Mouse (Mus musculus): Measurements from ENCODE around the gene Eipr1. TPM values are rescaled to one million over a fixed set of nuclear protein-coding genes. Genes with fewer than 3 reads are reported as not detected.
"Not testable (repeated sequence)": the region's sequence is repeated elsewhere in the genome, so short reads cannot be mapped to it uniquely, and the experiment has no call there.

The Eipr1 gene
- polyA plus RNA-seq, 1 experiment from 2014 or later, result 76.9 TPM

GRCm38 (mm10) chr12:28903082-28903481 lies 151.5 kb downstream of the Eipr1 start:
- Histone ChIP-seq H3K4me3 (no peak overlapping the region), H3K27ac (peak overlapping the region; percentile 72), H3K27me3 (no peaks in the 10 kb centered on the region), H3K9me3 (no peaks in the 10 kb centered on the region; the same call in 1 of the 2 replicates), H3K4me1 (replicated peaks) (peaks cover 42% of the 10 kb centered on the region), H3K4me2 (no peak overlapping the region), H3K9ac (peak overlapping the region; percentile 9; the same call in 1 of the 2 replicates), H3K36me3 (no peaks in the 10 kb centered on the region)
- no peak for ATAC-seq (ENCODE audit: low FRiP score)
- 71% methylated on average over 4 of the region's 4 CpGs for WGBS

DNA sequence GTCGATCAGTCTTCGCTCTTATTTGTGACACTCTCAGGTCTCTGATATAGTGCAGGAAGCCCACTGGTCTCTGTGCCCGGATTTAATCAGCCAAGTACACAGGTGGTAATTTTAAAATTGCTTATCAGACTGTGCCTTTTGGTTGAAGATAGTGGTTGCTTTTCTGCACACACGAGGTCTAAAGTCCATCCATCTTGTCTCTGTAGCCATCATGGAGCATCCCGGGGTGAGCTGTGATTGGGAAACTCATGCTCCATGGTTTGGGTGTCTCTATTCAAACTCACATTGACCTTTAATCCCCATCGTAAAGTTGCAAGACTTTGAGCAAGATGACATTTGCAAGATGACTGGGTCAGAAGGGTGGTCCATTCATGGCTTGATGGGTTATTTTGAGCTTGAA lies 153.9 kb downstream of the Eipr1 start:
- H3K9me3 ChIP-seq, result no peaks in the 10 kb centered on the region; the same call in 1 of the 2 replicates
- WGBS, result 84% methylated on average over 6 of the region's 6 CpGs
- no peak for ATAC-seq (ENCODE audit: low FRiP score)

DNA sequence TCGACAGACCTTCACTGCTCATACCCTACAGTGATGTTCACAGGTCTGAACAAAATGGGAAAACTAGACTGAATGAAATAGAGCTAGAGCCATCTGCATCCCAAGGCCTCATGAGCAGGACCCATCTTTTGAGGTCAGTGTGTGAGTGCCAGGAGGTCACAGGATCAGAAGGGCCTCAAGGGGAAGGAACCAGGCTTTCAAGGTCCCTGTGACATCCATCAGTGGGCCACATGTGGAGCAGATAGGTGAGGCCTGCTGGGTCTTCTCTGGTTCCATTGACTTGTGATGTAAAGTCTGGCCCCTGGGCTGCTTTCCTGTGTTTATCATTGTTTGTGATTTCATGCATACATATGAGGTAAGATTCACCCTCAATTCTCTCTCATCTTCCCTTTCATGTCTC lies 154.4 kb downstream of the Eipr1 start:
- peak overlapping the region; percentile 84; the same call in 1 of the 2 replicates for H3K27ac ChIP-seq

More for the DNA sequence above, 153.9 kb downstream of the Eipr1 start:
- Histone ChIP-seq H3K4me3 (no peak overlapping the region), H3K4me2 (no peak overlapping the region), H3K9ac (no peak overlapping the region), H3K36me3 (no peaks in the 10 kb centered on the region), H3K27ac (no peak overlapping the region), H3K4me1 (replicated peaks) (peaks cover 47% of the 10 kb centered on the region), H3K27me3 (no peaks in the 10 kb centered on the region)

GRCm38 (mm10) chr12:28906809-28907297 lies 155.2 kb downstream of the Eipr1 start:
- peak overlapping the region; percentile 18; the same call in 1 of the 2 replicates for H3K4me2 ChIP-seq
- peak overlapping the region; percentile 84 for H3K27ac ChIP-seq
- H3K36me3 ChIP-seq, result no peaks in the 10 kb centered on the region
- 0 out of 2 replicates have a peak, but pooled peaks have one; percentile 23 for ATAC-seq (ENCODE audit: low FRiP score)
- H3K27me3 ChIP-seq, result no peaks in the 10 kb centered on the region
- 11% methylated on average over 7 of the region's 7 CpGs for WGBS
- H3K9me3 ChIP-seq, result no peaks in the 10 kb centered on the region
- H3K4me3 ChIP-seq, result no peak overlapping the region
- H3K9ac ChIP-seq, result peak overlapping the region; percentile 53; the same call in 1 of the 2 replicates
- H3K4me1 ChIP-seq (replicated peaks), result peaks cover 51% of the 10 kb centered on the region

More for the DNA sequence above, 154.4 kb downstream of the Eipr1 start:
- peaks cover 50% of the 10 kb centered on the region for H3K4me1 ChIP-seq (replicated peaks)
- H3K4me2 ChIP-seq, result no peak overlapping the region
- no peak overlapping the region for H3K4me3 ChIP-seq
- 0 out of 2 replicates have a peak overlapping the region, but pooled peaks have one; percentile 53 for H3K9ac ChIP-seq
- 89% methylated on average over 1 of the region's 1 CpGs for WGBS
- H3K9me3 ChIP-seq, result no peaks in the 10 kb centered on the region
- no peak for ATAC-seq (ENCODE audit: low FRiP score)
- no peaks in the 10 kb centered on the region for H3K27me3 ChIP-seq
- no peaks in the 10 kb centered on the region for H3K36me3 ChIP-seq

DNA sequence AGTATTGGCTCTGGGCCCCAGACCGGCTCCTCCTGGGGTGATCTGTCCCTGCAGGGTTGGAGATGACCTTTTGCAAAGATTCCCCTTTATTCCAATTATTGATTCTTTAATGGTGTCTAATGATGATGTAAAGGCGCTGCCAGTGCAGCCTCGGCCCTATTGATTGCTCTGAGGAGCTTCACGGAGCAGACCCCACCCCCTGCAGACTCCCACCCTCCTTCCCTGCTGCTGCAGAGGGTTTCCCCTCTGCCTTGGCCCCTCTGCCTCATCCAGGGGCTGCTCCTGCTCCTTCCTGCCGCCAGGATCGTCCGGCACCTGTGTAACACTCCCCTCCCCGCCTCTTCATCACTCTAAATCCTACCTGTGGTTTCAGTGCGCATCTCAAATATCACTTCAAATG lies 156.2 kb downstream of the Eipr1 start:
- 26% methylated on average over 9 of the region's 9 CpGs for WGBS
- no peak overlapping the region for H3K4me3 ChIP-seq

GRCm38 (mm10) chr12:28909851-28910250 lies 158.2 kb downstream of the Eipr1 start:
- no peaks in the 10 kb centered on the region for H3K27me3 ChIP-seq
- peaks cover 61% of the 10 kb centered on the region for H3K4me1 ChIP-seq (replicated peaks)
- no peak overlapping the region for H3K4me3 ChIP-seq
- no peak for ATAC-seq (ENCODE audit: low FRiP score)
- H3K36me3 ChIP-seq, result no peaks in the 10 kb centered on the region
- 60% methylated on average over 5 of the region's 5 CpGs for WGBS
- no peak overlapping the region for H3K4me2 ChIP-seq
- H3K9me3 ChIP-seq, result no peaks in the 10 kb centered on the region
- H3K9ac ChIP-seq, result no peak overlapping the region
- H3K27ac ChIP-seq, result peak overlapping the region; percentile 73

More for the DNA sequence above, 156.2 kb downstream of the Eipr1 start:
- Histone ChIP-seq H3K4me1 (replicated peaks) (peaks cover 61% of the 10 kb centered on the region), H3K27me3 (no peaks in the 10 kb centered on the region), H3K9me3 (no peaks in the 10 kb centered on the region), H3K36me3 (no peaks in the 10 kb centered on the region), H3K4me2 (no peak overlapping the region), H3K27ac (peak overlapping the region; percentile 84), H3K9ac (peak overlapping the region; percentile 21; the same call in 1 of the 2 replicates)
- peak; percentile 18; the same call in 1 of the 2 replicates for ATAC-seq (ENCODE audit: low FRiP score)

DNA sequence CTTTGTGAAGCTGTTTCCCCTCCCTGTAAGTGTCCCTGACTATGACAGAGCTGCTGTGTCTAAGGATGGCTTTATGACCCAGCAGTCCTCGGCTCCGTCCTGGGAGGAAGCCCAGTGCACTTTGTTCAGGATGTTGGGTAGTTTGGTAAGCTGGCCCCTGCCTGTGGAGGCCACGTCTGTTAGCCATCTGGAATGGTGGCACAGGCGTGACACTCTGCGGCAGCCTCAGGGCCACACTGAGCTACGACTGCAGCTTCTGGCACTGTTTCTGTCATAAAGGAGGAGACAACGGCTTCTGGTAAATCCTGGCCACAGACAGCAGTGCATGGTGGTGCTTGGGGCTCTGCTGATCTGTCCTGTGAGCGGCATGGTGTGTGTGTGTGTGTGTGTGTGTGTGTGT lies 159.0 kb downstream of the Eipr1 start:
- 48% methylated on average over 8 of the region's 8 CpGs for WGBS
- no peak for ATAC-seq (ENCODE audit: low FRiP score)
- Histone ChIP-seq H3K27me3 (no peaks in the 10 kb centered on the region), H3K27ac (peak overlapping the region; percentile 73), H3K4me3 (no peak overlapping the region), H3K9me3 (no peaks in the 10 kb centered on the region), H3K4me2 (no peak overlapping the region), H3K4me1 (replicated peaks) (peaks cover 61% of the 10 kb centered on the region), H3K36me3 (no peaks in the 10 kb centered on the region), H3K9ac (no peak overlapping the region)

DNA sequence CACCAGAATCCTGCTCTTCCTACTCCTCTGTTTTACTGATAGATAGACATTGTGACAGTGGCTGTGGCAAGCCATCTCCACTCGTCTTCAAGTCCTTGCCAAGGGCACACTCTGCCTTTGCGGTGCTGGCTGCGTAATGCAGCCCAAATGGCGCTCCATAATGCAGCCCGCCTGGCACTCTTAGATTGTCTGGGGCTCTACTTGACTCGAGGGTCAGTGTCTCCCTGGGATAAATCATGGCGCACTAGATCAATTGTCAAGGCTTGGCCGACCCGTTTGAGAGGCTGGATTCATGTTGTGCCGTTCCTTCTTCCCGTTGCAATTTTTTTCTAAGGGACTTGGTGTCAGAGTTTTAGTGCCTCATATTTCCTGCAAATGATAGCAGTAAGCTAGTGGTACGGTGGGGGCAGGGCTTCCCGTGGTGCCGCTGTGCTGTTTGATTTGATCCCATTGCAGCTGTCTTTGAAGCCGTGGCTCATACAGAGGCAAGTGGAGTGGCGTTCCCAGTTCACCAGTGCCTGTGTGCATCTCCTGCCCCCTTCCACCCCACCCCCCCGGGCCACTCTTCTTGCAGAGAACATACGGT lies 160.8 kb downstream of the Eipr1 start:
- no peak overlapping the region for H3K9ac ChIP-seq
- no peak for ATAC-seq (ENCODE audit: low FRiP score)
- no peaks in the 10 kb centered on the region for H3K36me3 ChIP-seq
- peaks cover 45% of the 10 kb centered on the region for H3K4me1 ChIP-seq (replicated peaks)
- H3K27ac ChIP-seq, result peak overlapping the region; percentile 76
- H3K4me2 ChIP-seq, result no peak overlapping the region
- 63% methylated on average over 18 of the region's 18 CpGs for WGBS
- no peaks in the 10 kb centered on the region for H3K27me3 ChIP-seq
- H3K4me3 ChIP-seq, result no peak overlapping the region
- no peaks in the 10 kb centered on the region for H3K9me3 ChIP-seq

DNA sequence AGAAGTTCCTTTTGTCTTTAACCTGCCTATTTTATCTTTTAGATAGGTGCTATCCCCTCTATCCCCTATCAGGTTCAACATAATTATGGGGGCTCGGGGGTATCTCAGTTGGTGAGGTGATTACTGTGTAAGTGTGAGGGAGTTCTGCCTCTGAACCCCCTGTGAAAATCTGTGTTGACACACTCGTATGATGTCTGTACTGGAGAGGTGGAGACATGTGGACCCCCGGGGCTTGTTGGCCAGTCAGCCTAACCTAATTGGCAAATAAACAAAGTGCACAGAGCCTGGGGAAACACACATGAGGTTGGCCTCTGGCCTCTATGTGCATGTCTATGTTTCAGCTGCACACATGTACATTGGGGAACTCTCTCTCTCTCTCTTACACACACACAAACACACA lies 161.5 kb downstream of the Eipr1 start:
- Histone ChIP-seq H3K4me1 (replicated peaks) (peaks cover 38% of the 10 kb centered on the region), H3K4me2 (no peak overlapping the region), H3K27me3 (no peaks in the 10 kb centered on the region), H3K27ac (peak overlapping the region; percentile 76), H3K9me3 (no peaks in the 10 kb centered on the region), H3K9ac (no peak overlapping the region), H3K36me3 (no peaks in the 10 kb centered on the region), H3K4me3 (no peak overlapping the region)
- ATAC-seq (ENCODE audit: low FRiP score), result no peak
- 60% methylated on average over 3 of the region's 3 CpGs for WGBS

GRCm38 (mm10) chr12:28914056-28914455 lies 162.5 kb downstream of the Eipr1 start:
- peaks cover 31% of the 10 kb centered on the region for H3K4me1 ChIP-seq (replicated peaks)
- not testable (repeated sequence) for H3K4me2 ChIP-seq; H3K27me3 ChIP-seq; H3K36me3 ChIP-seq; H3K27ac ChIP-seq; ATAC-seq (ENCODE audit: low FRiP score); H3K9ac ChIP-seq; H3K4me3 ChIP-seq; H3K9me3 ChIP-seq
- 89% methylated on average over 1 of the region's 1 CpGs for WGBS

All from hindbrain, embryonic 13.5 days (tissue).